18 mouse cellular contexts compared by ENCODE assay signal in genomic region chr8:8639569-8640263, GRCm38 (mm10). TPM values are rescaled to one million over a fixed set of nuclear protein-coding genes. Genes with fewer than 3 reads are reported as not detected.
DNase-seq lines count a peak whose midpoint lies in the region; ATAC-seq and TF ChIP-seq lines count a peak whose summit lies in the region.
"Had no signal": no experiment of that assay in that cellular context is flagged by ENCODE, and none has a peak within 500 bp of the region (broad histone marks: within the 10 kb centered on the region; RNA-seq: fewer than 3 reads in every experiment).

No protein-coding gene starts in this region.

- no peak for DNase-seq in kidney, postnatal 4 days
- peak; percentile 60 for DNase-seq in brain, embryonic 14.5 days (ENCODE audit: low read depth)
- DNase-seq in T-cell, adult 2 months (ENCODE audit: low spot score) = no peak
- DNase-seq: adrenal gland, adult 8-10 months; cerebellum, adult 11-12 months; heart, postnatal 36 days; lung, adult 2 months; lung, postnatal 36 days had no signal

- H3K9me3 ChIP-seq in kidney, embryonic 16.5 days (ENCODE audit: low read length) = no peaks in the 10 kb centered on the region
- H3K9me3 ChIP-seq in forebrain, embryonic 13.5 days (replicated peaks) = no peaks in the 10 kb centered on the region
- no peaks in the 10 kb centered on the region for H3K9me3 ChIP-seq in midbrain, embryonic 16.5 days (replicated peaks; ENCODE audit: control insufficient read depth, low read length, poor library complexity, severe bottlenecking)
- H3K9me3 ChIP-seq: G1E; heart, embryonic 13.5 days; midbrain, embryonic 12.5 days had no signal

- 24% methylated on average over 8 of the region's 8 CpGs for WGBS in kidney, embryonic 16.5 days
- WGBS in forebrain, embryonic 13.5 days = 19% methylated on average over 8 of the region's 8 CpGs
- WGBS in midbrain, embryonic 16.5 days = 35% methylated on average over 8 of the region's 8 CpGs

- H3K4me2 ChIP-seq in kidney, embryonic 16.5 days (replicated peaks; ENCODE audit: low read depth, low read length) = no peak overlapping the region
- H3K4me2 ChIP-seq in forebrain, embryonic 13.5 days = peak overlapping the region; percentile 33
- H3K4me2 ChIP-seq in midbrain, embryonic 16.5 days (ENCODE audit: low read length) = no peak overlapping the region
- H3K4me2 ChIP-seq: heart, embryonic 13.5 days; midbrain, embryonic 12.5 days had no signal

- peak overlapping the region; percentile 60; the same call in 1 of the 2 replicates for H3K27ac ChIP-seq in kidney, embryonic 16.5 days (ENCODE audit: low read length)
- H3K27ac ChIP-seq in forebrain, embryonic 13.5 days = peak overlapping the region; percentile 70
- no peak overlapping the region for H3K27ac ChIP-seq in midbrain, embryonic 16.5 days (ENCODE audit: low read length)
- H3K27ac ChIP-seq: heart, embryonic 13.5 days; layer of hippocampus, adult 2 months; midbrain, embryonic 12.5 days; stomach, postnatal 0 days had no signal

- peak; percentile 62; the same call in 1 of the 2 replicates for ATAC-seq in kidney, embryonic 16.5 days (ENCODE audit: low FRiP score, low TSS enrichment)
- peak; percentile 50; the same call in 1 of the 2 replicates for ATAC-seq in forebrain, embryonic 13.5 days
- peak; percentile 52; the same call in 1 of the 2 replicates for ATAC-seq in midbrain, embryonic 16.5 days
- ATAC-seq in megakaryocyte, adult 5-6 weeks (ENCODE audit: poor library complexity, severe bottlenecking) = no peak

- no peaks in the 10 kb centered on the region for H3K27me3 ChIP-seq in kidney, embryonic 16.5 days (ENCODE audit: insufficient read depth, low read length)
- no peaks in the 10 kb centered on the region for H3K27me3 ChIP-seq in forebrain, embryonic 13.5 days
- H3K27me3 ChIP-seq in midbrain, embryonic 16.5 days (ENCODE audit: control insufficient read depth, insufficient read depth, low read depth, low read length) = no peaks in the 10 kb centered on the region
- H3K27me3 ChIP-seq: heart, embryonic 13.5 days had no signal

- no peak for TF ChIP-seq CTCF in brain, embryonic 14.5 days (IDR thresholded peaks at IDR 0.05; ENCODE audit: borderline replicate concordance, extremely low read depth, insufficient read depth, insufficient read length)

- peaks cover 15% of the 10 kb centered on the region for H3K4me1 ChIP-seq in kidney, embryonic 16.5 days (ENCODE audit: insufficient read depth, low read length)
- H3K4me1 ChIP-seq in forebrain, embryonic 13.5 days = peaks cover 86% of the 10 kb centered on the region
- H3K4me1 ChIP-seq in midbrain, embryonic 16.5 days (ENCODE audit: control insufficient read depth, insufficient read depth, low read length) = no peaks in the 10 kb centered on the region; the same call in 1 of the 2 replicates

- H3K9ac ChIP-seq in kidney, embryonic 16.5 days (replicated peaks; ENCODE audit: low read length) = no peak overlapping the region
- H3K9ac ChIP-seq in forebrain, embryonic 13.5 days = no peak overlapping the region
- no peak overlapping the region for H3K9ac ChIP-seq in midbrain, embryonic 16.5 days (ENCODE audit: low read depth, low read length)
- H3K9ac ChIP-seq: heart, embryonic 13.5 days; midbrain, embryonic 12.5 days had no signal

- no peak for TF ChIP-seq POLR2A in brain, embryonic 14.5 days (IDR thresholded peaks at IDR 0.05; ENCODE audit: borderline replicate concordance, extremely low read depth, insufficient read depth, insufficient read length, poor library complexity, severe bottlenecking)

- no peak overlapping the region for H3K4me3 ChIP-seq in kidney, embryonic 16.5 days (ENCODE audit: low read length)
- H3K4me3 ChIP-seq in forebrain, embryonic 13.5 days = no peak overlapping the region; the same call in 1 of the 2 replicates
- no peak overlapping the region for H3K4me3 ChIP-seq in midbrain, embryonic 16.5 days (ENCODE audit: low read depth, low read length)
- H3K4me3 ChIP-seq: erythroblast, embryonic 14.5 days; heart, embryonic 13.5 days; layer of hippocampus, adult 2 months; midbrain, embryonic 12.5 days had no signal

- no peaks in the 10 kb centered on the region; the same call in none of the 2 replicates for H3K36me3 ChIP-seq in kidney, embryonic 16.5 days (ENCODE audit: insufficient read depth, low read length)
- H3K36me3 ChIP-seq in forebrain, embryonic 13.5 days (ENCODE audit: poor library complexity, severe bottlenecking) = peaks cover 31% of the 10 kb centered on the region
- no peaks in the 10 kb centered on the region for H3K36me3 ChIP-seq in midbrain, embryonic 16.5 days (ENCODE audit: control insufficient read depth, insufficient read depth, low read length)
- H3K36me3 ChIP-seq: G1E; midbrain, embryonic 12.5 days had no signal

RNA-seq across cellular contexts. Expression of gene Efnb2, which starts 21.3 kb away (rescaled TPM):
- 19.9 and 23.2 TPM in 2 replicates for polyA plus RNA-seq in kidney, embryonic 16.5 days (2015; fragmentation: Nextera tagmentation; extraction: Ambion mirVana)
- 89.3 and 111 TPM in 2 replicates for polyA plus RNA-seq in brain, embryonic 14.5 days (2012; rRNA removed)
- 41.7 and 46.8 TPM in 2 replicates for polyA plus RNA-seq in forebrain, embryonic 13.5 days (2015; fragmentation: Nextera tagmentation; extraction: Ambion mirVana)
- polyA plus RNA-seq in midbrain, embryonic 16.5 days (2015; fragmentation: Nextera tagmentation; extraction: Ambion mirVana) = 10.0 and 10.8 TPM in 2 replicates
- total RNA-seq in megakaryocyte, adult 5-6 weeks (2015) = 0.52 and 0.78 TPM in 2 replicates
- 0.18 and 0.45 TPM in 2 replicates for total RNA-seq in megakaryocyte, adult 5-6 weeks (2017)

RNA-seq across cellular contexts. Expression of gene Arglu1, which starts 50.6 kb away (rescaled TPM):
- 105 and 119 TPM in 2 replicates for polyA plus RNA-seq in kidney, embryonic 16.5 days (2015; fragmentation: Nextera tagmentation; extraction: Ambion mirVana)
- 201 and 255 TPM in 2 replicates for polyA plus RNA-seq in brain, embryonic 14.5 days (2012; rRNA removed)
- 180 and 188 TPM in 2 replicates for polyA plus RNA-seq in forebrain, embryonic 13.5 days (2015; fragmentation: Nextera tagmentation; extraction: Ambion mirVana)
- polyA plus RNA-seq in midbrain, embryonic 16.5 days (2015; fragmentation: Nextera tagmentation; extraction: Ambion mirVana) = 150 and 173 TPM in 2 replicates
- 55.8 and 64.7 TPM in 2 replicates for total RNA-seq in megakaryocyte, adult 5-6 weeks (2015)
- total RNA-seq in megakaryocyte, adult 5-6 weeks (2017) = 78.2 and 80.9 TPM in 2 replicates
